Mouse (Mus musculus): Measurements from ENCODE around the gene Sys1.
A peak's percentile ranks its signal among the peaks of the same experiment; 100 is the strongest.

The Sys1 gene

DNA sequence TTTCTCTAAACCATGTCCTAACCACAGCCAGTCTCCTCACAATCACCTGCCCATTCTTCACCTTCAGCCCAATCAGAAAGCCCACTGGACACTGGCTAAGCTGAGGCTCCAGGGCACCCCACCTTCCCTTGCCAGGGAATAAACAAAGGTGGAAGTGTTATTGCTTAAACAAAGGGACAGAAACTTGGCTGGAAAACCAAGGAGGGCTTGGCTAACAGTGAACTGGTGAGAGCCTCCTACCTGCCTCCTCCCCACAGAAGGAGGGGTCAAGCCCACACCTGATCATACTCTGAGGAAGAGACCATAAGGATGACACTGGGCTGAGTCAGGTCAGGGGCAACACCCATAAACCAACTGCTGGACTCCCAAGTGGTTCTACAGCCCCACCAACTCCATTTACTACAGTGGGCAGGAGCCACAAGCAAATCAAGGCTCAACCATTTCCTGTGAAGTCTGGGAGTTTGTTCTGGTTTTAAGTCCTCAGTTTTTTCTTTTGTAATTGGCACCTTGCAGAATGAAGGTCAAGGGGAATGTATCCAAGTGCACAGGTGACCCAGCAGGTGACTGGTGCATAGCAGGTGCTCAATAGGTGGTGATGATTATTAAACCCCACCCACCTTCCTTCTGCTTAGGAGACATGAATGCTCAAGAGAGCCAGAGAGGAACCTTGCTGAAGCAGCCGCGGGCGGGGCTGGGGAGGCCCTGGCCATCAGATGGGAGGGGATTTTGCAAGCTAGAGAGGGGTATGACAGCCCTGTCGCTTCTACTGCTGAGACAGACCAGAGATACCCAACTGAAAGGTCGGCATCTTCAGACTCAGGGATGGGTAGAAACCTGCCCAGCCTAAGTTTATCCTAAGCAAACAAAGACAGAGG, 21.3 kb upstream of the Sys1 start:
- no peak for DNase-seq

- DNase-seq: no peak
Measured at GRCm38 (mm10) chr2:164436215-164436913, 20.4 kb upstream of the Sys1 start.

DNA sequence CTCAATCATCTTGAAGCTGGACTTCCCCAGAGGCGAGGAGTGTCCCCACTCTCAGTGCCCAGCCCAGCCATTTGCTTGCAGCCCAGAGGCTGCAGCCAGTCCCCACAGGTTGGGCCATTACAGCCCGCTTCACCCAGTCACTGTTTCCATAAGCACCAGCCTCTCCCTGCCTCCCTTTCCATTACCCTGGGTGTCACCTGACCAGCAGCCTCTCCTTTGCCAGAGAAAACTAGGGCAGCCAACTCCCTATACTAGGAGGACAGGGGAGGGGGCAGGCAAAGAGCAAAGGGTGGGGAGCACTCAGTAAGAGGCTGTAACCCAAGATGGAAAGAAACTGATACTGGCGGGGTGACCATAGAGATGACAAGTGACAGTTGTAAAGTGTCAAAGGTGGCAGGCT, 19.8 kb upstream of the Sys1 start:
- no peak for DNase-seq

DNA sequence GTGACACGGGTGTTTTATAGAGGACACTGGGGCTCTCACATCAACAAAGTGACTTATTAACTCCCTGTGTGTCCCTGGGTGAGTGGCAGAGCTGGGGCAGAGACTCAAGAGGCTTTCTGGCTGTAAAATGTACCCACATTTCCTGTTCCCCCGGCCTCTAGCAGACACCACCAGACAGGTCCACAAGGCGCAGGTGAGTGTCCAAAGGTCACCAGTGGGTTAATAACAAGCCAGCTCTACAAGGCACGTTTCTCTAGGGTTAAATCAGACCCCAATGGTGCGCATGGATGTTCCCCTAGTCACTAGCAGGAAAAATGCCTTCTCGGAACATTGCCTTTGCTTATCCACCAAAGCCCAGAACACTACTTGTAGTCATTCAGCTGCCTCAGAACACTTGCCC, 19.1 kb upstream of the Sys1 start:
- no peak for DNase-seq

- DNase-seq: no peak
Measured at GRCm38 (mm10) chr2:164438257-164438656, 18.5 kb upstream of the Sys1 start.

GRCm38 (mm10) chr2:164439001-164439421, 17.8 kb upstream of the Sys1 start:
- no peak for DNase-seq

DNA sequence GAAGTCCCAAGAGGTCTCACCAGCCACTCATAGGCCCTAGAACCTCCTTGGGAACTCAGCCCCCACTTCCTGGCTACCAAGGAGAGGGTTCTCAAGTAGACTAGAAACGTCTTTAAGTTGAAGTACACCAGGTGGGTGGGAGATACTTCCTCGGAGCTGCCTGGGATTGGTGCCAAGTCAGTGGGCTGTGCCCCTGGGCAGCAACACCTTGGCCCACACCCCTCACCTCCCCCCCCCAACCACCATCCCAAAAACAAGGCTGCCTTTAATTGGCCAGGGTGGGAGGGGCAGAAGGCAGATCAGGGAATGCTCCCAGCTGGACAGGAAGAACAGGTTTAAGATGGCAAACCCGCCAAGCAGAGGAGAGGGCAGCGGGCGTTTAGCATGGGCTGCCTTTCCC, 16.4 kb upstream of the Sys1 start:
- no peak for DNase-seq

DNA sequence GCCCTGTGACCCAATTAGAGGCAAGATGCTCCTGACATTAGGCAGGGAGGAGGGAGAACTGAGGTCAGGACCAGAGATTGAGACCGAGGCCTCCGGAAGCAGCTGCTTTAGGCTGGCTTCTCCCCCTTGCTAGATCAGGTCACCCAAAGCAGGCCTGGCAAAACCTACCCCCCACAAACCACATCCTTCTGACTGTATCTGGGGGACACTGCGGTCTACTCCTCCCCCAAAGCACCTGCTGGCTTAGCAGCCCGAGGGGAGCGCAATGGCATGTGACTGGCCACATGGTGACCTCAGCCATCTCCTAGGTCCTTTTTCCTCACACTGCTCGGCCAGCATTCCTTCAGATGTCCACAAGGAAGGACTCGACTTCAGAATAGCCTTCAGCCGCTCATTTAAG, 15.6 kb upstream of the Sys1 start:
- DNase-seq: no peak

DNA sequence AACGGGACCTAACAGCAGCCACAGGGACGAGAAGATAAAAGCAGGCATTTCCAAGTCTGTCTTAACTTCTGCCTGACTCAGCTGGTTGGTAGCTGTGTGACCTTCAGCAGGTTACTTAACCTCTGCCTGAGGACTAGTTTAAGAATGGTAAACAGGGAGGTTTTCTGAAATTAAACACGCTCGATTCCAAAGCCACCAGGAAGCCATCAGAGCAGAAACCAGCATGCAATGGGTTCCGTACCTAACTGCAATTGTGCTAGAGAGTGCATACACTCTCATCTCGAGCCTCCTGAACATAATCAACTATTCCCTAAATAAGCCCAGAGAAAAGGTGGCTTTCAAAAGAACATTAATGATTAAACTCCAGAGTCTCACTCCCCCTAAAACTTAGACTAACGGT, 15.0 kb upstream of the Sys1 start:
- DNase-seq: no peak

GRCm38 (mm10) chr2:164442315-164443050, 14.3 kb upstream of the Sys1 start:
- peak; percentile 5 for DNase-seq

GRCm38 (mm10) chr2:164443051-164443437, 13.7 kb upstream of the Sys1 start:
- peak; percentile 73 for DNase-seq

DNA sequence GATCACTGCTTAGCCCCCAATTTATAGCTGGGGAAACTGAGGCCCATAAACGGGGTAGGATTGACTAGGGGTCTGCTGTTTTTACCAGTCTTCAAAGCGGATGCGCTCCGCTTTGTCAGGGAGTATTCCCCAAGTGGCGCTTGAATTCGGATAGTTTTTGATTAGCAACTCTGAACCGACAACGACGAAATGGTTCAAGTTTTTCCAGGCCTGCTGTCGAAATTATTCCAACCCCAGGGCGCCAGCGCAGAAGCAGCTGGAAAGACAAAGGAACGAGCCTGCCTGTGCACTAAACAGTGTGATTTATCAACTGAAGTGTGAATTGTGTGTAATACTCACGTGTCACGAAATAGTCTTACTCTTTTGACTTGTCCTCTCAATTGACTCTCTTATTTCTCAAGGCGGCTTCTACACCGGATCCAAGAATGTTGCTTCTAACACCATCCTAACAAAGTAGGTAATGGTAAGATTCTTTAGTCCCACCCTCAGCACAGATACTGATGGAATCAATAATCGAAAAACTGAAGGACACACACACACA, 13.2 kb upstream of the Sys1 start, which contains the start of gene Sdc4:
Gene Sdc4 (minus strand): TSS at position 428 of the 541 bp plus-strand sequence.
- DNase-seq: no peak

DNA sequence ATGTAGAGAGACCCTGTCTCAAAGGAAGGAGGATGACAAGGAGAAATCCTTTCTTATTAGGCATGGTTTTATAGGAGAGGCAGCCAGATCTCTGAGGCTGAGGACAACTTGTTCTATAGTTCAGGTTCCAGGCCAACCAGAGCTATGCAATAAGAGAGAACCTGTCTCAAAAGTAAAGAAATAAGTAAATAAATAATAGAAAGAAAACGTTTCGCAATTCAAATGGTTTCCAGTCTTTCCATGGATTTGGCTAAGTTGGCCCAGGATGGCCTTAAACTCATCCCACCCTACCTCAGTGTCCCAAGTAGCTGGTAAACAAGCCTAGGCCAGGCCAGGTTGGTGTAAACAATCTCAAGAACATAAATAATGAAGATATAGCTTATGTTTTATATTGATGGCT, 12.1 kb upstream of the Sys1 start:
- no peak for DNase-seq

DNA sequence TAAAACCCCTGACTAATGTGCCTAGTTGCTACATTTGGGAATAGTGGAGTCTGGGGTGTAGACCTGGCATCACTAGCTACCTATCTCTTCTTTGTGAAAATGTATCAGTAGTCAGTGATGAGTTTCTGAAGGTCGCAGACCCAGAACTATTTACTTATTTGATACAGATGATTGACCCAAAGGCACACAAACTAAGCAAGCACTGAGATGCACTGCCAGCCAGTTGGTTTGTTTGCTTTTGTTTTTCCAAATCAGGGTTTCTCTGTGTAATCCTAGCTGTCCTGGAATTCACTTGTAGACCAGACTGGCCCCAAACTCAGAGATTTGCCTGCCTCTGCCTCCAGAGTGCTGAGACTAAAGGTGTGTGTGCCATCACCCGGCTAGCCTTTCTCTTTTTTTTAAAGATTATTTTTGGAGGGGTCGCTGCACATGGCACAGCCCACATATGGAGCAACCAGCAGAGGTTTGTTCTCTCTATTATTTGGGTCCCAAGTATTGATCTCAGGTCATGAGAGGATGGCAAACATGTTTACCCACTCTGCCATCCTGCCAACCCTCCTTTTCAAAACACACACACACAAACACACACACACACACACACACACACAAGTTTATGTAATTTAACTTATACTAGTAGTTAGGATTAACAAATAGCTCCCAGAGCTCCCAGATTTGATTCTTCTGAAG, 11.2 kb upstream of the Sys1 start:
- DNase-seq: no peak

GRCm38 (mm10) chr2:164446086-164446469, 10.7 kb upstream of the Sys1 start:
- no peak for DNase-seq

GRCm38 (mm10) chr2:164448140-164448539, 8.6 kb upstream of the Sys1 start:
- DNase-seq: no peak

DNA sequence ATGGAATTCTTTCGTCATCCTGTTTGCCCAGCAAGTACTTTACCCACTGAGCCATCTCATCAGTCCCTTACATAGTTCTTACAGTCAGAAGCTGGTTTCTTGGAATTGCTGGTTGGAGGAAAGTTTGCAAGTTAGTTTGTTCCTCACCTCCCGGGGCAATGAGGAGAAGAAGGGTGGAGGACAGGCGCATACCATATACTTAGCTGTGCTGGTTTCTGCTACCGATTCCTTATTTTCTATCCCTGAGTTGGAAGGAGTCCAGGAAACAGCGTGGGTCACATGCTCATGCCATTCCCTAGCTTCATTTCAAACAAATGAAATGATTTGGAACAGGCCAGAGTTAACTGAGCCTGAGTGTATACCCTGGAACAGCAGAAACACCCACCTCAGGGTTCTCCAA, 7.8 kb upstream of the Sys1 start:
- no peak for DNase-seq

DNA sequence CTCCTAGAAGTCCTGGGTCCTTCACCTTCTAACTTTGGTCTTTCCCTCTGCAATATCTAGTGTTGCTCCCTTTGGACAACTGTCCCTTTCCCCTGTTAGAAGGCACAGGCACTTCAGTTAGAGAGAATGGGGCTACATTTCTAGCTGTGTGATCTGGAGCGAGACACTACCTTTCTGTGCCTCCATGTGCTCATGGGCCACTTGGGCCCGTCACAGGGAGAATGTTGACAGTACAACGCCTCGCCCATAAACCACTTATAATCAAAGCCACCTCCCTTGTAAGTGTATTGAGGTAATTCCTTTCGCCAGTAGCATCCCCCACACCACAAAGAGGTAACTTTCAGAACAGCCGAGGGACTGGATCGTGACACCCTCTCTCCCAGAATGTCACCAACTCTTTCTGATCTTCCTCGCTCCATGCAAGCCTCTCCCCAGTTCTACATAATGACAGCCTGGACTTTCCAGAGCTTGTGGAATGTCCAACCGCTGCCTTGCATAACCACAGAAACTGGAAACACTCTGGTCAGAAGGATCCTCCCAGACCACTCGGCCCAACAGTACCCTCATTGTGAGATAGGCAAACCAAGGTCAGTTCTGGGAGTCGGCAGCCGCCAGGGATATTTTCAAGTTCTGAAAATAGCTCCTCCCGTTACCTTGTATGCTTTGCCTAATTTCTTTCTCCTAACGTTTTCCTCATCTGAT, 7.3 kb upstream of the Sys1 start:
- DNase-seq: no peak

GRCm38 (mm10) chr2:164452000-164452676, 4.6 kb upstream of the Sys1 start:
- no peak for DNase-seq

DNA sequence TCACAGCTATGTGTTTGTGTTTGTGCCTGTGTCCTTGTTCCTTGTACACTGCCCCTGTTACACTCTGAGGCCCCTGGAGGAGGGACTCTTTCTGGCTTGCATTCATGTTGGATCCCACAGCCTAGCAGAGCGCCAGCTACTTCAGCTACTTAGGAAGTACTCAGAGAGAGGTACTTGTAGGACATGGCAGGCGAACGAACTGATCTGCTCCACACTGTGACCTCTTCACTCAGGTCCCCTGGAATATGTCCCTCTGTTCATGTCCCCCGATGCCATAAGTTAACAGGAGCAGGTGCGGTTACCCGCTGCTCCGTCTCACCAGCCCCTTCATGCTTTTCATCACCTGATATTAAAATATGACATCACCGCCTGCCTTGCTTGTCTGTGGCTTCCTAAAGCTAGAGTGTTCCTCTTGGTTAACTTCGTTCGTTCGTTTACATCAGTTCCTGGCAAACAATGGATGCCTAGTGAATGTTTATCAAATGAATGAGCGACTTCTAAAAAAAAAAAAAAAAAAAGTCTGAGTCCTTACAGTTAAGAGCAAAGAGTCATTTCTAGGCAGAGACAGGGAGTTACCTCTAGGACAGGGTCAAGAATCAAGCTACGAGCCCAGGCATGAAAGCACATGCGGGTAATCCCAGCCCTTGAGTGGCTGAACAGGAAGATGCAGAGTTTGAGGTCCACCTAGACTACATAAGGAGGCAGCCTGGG, 3.6 kb upstream of the Sys1 start:
- DNase-seq: no peak

Measured in right cerebral cortex, postnatal 4 days (tissue).